Mouse (Mus musculus) layer of hippocampus, adult 8-10 months (tissue): ENCODE results near the gene Gins2. TPM values are rescaled to one million over a fixed set of nuclear protein-coding genes. Genes with fewer than 3 reads are reported as not detected.

Source experiments
- DNase-seq, 2 experiments: peaks; one replicate each; pipeline ENCODE4 v3.0.0; 2022; ENCODE audit warnings: low spot score in 2 of 2
- total RNA-seq, 4 experiments: library from RNA; stranded (reverse); gene quantifications; 2 replicates each; pipeline ENCODE4 v1.2.4; 2022

The Gins2 gene
- total RNA-seq, 4 experiments from 2014 or later: 2.4 to 4.8 (median 2.8) TPM

DNA sequence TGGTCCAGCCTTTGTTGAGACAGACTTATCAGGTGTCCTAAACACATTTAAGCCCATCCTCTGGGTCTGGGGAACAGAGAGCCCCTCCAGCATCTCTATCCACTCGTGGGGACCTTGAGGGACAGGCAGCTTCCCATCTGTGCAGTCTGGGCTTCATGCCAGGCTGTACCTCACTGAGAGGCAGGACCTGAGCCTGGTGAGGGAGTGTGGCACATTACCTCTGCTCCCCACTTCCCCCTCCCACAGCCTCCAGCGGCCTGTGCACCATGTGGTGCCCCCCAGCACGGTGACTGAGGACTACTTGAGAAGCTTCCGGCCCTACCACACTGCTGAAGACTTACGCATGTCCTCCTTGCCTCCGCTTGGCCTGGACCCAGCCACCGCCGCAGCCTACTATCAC lies 22.4 kb downstream of the Gins2 start:
- no peak for DNase-seq

DNA sequence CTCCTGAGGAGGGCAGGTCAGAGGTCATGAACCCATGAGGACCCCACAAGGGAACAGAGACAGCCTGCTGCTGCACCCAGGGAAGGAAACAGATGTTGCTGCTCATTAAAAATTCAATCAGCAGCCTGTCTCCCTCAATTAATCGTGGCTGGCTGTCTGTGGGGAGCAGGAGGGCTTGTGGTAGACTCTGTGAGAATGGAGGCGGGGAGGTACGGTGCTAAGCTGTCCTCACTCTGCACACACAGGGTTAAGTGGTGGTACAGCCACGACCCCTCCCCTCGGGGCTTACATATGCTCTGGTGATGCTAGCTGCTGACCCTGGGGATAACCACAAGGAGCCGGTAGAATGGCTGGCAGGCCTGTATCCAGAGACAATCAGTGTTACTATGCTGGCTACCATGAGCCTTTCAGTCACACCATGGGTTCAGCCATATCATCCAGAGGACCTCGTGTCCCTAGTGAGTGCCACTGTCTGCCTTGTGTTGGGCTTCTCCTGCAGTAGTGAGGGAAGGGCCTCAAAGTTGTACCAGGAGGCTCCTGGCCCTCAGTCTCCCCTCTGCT lies 23.9 kb downstream of the Gins2 start:
- no peak for DNase-seq

DNA sequence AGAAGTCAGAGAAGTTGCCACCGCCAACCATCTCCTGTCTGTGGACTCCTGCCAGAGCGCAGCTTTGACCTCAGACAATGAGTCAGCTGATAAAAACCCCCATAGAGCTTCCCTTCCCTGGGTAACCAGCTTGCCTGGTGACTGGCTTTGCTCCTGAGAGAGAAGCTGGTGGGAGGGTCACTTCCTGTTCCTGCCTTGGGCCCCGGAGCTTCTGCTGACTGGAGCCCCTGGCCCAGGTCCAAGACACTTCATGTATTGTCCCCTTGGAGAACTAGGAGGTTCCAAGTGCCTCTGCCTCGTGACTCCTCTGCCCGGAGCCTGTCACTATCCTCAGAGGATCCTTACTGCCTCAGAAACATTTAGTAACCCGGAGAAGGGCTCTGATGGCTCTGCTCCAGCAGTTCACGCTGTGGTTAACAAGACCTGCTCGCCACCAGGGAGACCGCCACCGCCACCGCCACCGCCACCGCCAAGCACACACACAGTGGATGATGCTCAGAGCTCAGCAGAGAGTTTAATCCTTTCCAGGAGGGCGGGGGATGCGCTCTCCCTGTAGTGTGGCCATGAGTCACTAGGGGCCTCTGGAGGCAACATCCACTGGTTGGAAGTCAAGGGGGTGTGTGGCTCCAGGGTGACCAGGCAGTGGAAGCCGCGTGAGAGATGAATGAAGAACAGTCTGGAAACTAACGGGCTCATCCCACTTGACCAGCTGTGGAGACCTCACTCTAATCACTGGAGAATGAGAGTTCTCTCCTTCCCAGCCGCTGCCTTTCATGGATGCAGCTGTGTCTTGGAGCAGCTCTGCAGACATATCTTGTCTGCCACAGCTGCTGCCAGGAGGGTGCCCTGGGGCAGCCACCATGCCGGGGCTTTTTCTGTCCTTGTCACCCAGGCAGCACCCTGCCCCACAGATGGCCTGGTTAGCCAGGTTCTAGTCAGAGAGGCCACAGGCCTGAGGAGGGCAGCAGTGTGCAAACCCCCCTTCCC lies 25.0 kb downstream of the Gins2 start:
- DNase-seq: peak in 1 of 2 experiments; percentile 71

DNA sequence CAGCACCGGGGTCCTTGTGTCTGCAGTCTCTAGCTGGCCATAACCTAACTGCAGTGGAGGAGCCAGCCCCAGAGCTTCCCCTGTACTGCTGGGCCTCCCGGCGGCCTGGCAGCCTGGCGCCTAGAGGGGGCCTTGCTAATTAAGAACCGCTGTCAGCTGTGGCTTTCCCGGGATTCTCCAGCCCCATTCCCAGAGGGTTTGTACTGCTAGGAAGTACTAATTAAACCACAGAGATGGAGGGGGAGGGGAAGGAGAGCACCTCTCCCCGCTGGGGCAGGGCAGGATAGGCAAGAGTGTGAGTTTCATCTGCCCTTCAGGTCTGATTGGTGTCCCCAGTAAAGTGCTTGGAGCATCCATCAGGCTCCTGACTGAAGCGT lies 25.8 kb downstream of the Gins2 start:
- no peak for DNase-seq

DNA sequence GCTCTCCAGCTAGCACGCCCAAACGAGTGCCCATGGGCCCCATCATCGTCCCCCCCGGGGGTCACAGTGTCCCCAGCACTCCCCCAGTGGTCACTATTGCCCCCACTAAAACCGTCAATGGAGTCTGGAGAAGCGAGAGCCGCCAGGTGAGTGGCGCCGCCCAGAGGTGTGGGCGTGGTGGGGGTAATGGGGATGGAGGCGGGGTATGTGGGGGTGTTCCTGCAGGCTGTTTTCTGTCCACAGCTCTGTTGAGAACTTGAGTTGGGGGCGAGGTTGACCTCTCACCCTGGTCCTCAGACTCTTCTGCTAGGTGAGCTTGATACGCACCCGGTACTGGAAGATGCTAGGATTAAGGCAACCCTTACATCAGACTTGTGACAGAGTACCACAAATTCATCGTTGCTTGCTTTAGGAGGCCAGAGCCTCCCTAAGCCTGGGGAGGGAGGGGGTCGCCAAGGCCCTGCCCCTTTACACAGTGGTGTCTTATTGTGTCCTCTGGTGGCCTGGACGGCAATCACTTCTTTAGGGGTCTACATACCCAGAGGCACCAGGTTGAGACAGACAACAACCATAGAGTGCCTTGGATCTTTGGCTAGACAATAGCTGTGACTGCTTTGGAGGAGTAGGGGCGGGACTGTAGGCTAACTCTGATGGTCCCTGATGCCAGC lies 26.3 kb downstream of the Gins2 start:
- no peak for DNase-seq

DNA sequence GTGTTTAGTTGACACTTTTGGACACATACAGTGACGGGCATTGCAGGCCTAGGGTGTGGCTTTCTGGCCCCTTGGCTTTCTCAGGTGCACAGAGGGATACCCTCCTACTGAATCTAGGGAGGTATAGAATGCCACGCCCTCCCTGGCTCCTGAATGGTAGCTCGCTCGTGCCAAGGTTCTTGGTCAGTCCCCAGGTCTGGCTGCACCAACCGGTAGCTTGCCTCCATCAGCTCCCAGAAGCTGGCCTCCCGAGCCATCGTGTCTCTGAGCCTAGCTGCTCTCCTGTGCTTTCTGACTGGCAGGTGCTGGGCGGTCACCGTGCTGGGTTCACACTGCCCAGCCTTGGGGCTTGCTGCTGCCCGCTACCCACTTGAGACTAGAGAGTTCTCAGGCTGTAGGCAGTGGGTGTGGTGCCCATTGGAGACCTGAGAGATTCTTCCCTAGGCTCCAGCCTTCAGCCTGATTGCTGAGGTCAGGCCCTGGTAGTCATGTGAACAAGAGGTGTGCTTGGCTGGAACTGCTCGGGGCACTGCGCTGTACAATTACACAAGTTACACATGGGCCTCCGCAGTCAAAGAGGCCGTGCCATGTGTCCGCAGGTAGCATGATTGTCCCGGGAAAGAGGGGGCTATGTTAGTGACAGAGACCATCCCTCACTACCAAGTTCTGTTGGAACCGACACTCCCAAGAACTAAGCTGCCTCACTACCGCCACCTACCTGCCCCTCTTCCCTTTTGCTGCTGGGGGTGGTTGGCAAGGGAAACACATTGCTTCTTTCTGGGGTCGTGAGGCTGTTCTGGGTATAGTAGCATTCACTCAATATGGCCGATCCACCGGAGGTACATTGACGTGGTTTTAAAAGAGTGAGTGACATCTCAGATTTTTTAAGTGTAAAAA lies 27.3 kb downstream of the Gins2 start:
- no peak for DNase-seq

DNA sequence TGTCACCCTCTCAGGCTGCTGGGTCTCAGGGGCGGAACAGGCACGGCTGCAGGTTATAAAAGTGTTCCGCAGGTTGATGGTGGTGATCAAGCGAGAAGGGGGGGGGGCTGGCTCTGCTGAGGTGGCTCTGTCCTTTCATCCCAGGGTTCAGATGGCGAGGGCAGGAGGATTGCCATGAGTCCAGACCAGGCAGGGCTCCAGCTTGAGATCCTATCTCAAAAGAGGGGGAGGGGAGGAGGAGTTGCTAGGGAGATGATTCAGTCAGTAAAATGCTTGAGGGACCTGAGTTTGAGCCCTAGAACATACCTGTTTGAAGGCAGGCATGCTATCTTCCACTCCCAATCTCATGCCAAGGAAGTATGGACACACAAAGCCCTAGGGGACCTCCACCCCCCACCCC lies 28.6 kb downstream of the Gins2 start:
- DNase-seq: no peak

DNA sequence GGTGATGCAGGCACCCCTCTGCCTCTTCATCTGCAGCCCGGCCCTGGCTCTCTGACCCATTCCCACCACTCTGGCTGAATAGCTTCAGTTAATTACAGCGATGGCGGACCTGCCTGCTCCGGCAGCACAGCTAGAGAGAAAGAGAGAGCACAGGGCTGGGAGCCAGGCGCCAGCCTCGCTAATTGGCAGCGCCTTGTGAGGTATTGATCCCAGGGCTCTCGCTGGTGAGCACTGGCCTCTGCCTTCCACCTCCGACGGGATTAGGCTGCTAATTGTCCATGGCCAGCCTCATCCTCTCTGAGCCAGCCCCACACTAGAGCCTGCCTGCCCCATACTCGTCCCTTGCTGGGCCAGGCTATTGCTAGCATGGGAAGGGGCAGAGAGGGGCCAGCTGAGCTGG lies 29.4 kb downstream of the Gins2 start:
- DNase-seq: peak in 1 of 2 experiments; percentile 68

DNA sequence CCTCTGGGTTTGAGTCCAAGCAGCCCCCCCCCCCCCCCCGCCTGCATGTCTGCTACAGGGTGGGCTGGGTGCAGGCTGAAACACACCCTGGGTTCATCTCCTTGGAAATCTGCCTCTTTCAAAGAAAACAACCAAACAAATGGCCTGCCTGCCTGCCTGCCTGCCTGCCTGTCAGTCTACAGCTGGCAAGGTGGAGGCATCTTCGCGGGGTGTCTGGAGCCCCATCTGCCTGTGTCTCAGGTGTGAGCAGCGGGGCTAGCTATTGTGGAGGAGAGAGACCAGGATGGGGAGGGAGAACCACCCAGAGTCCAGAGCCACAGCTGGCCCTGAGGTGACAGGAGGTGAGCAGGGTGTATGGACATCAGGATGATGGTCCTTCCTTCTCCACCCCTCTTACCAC lies 30.9 kb downstream of the Gins2 start:
- no peak for DNase-seq

DNA sequence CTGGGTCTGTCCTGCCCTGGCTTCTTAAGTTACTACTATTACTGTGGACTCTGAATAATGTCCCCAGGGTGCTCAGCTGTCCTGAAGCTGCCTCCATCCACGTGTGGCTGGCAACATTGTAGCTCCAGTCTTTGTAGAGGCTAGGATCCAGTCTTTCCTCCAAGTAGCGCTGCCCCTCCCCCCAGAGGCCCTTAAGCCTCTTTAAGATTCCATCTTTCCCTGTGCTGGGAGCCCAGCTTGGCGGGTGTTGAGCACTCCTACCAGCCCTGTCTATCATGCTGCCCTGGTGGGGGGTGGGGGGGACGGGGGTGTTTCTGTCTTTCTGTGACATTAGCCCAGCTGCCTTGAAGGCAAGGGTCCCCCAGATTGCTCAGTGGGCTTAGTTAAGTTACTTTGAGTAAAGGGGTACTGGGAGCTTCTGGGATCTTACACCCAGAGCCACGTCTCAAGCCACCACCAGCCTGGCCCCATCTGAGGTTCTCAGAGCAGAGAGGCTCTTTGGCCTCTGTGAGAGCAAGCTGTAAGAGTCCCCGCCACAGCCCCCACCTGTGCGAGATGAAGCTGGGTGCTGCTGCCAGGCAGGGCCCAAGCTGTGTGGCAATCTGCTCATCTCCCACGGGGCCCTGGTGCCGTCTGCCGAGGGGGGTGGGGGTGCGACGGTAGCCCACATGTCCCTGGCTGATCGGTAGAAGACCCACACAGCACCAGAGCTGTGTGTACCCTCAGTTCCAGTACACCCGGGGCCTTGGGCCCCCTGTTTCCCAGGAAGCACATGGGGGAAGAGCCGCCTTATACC lies 31.7 kb downstream of the Gins2 start:
- peak; percentile 84 to 91 for DNase-seq

DNA sequence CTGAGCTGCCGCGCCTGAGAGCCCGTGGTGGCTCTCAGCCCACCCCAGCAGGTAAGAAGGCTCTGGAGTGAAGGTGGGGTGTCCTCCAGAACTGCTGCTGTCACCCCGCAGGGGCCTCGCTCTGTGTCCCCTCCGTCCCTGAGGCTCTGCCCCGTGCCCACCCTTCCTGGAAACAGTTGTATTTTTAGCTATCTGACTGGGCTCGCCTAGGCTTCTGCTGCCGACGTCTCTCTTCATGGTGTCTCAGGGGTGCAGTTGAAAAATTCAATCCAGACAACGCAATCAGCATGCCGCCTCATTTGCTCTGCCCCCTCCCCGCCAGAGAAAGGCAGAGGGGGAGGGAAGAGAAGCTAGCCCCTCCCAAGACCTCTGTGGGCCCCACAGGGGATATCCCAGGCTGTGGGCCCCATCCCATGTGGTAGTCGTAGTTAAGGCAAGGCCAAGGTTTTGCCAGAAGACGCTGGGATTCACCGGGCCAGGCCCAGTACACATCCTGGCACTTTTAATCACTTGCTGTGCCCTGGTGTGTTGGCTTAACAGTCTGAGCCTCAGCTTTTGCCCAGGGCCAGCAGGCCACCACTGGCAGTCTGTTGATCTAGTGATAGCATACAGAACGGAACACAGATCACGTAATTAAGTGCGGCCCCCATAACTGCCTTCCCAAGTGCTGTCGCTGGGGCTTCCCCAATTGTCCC lies 32.8 kb downstream of the Gins2 start:
- DNase-seq: no peak

DNA sequence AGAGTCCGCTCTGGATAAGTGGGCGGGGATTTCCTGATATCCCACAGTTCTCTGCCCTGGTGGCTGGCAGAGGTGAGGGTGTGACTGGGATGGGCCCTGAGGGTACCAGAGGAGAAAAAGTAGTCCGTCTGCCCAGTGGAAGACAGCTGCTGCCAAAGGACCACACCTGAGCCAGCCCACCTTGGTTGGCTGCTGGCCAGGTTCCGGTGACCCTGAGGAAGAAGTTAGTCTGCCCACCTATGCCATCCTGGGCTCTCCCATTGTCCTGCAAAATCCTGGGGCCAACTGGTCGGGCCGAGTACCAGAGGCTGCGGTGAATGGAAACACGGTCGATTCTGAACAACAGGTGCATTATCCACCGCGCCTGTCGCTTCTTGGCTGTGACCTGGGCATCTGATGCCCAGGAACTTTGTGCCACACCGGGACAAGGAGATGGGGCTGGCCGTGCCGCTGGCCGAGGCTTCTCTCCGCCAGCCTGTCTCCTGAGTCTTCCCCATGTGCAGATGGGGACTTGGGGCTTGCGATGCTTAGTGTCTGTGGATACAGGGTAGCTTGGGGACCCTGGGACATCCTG lies 34.6 kb downstream of the Gins2 start:
- DNase-seq: no peak

DNA sequence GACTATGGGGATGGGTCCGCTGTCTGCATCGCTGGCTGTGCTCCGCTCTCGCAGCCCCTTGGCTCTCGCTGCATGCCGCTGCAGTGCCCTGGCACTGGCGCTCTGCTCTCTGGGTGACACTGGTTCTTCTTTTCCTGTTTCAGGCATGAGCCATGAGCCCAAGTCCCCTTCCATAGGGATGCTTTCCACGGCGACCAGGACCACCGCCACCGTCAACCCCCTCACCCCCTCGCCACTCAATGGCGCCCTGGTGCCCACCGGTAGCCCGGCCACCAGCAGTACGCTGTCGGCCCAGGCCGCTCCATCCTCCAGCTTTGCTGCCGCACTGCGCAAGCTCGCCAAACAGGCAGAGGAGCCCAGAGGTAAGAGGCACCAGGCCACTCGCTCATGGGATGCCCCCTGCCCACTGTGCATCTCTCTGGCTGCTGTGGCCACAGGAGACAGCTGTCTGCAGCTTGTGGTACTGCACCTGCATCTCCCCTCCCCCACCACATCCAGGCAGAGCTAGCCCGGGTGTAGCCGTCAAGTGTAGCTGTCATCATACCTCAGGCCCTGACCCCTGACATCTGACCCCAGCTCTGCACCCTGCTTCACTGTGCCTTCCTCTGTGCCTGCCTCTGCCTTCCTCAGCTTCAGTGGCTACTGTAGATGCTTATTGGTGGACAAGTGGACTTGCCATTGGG lies 35.5 kb downstream of the Gins2 start:
- DNase-seq: no peak

DNA sequence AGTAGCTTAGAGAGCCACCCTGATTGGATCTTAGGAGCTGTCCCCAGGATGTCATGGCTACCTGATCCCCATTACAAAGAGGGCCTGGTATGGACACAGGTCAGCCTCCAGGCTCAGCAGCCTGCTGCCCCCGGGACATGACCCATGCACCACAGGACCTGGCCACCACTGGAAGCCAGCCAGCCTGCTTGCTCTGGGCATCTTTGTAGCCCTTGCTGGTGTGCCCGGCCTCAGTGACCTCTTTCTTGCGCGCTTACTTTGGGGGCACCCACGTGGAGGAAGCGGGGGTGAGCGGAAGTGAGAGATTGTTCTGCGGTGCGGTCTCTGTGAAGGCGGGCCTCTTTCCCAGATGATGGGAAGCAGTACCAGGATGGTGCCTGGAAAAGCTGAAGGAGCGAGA lies 36.6 kb downstream of the Gins2 start:
- no peak for DNase-seq

DNA sequence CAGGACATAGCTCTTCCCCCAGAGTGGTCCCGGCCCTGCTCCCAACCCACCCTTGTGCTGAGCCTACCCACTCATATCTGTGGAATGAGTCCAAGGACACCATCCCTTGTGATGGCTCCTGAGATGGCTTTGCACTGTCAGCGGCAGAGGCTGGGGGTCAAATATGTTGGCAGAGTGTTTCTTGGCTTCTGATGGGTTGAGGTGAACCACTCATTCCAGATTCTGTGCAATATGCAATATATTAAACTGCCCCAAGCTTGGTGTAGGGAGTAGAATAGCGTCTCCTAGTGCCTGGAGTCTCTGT lies 37.5 kb downstream of the Gins2 start:
- DNase-seq: no peak

DNA sequence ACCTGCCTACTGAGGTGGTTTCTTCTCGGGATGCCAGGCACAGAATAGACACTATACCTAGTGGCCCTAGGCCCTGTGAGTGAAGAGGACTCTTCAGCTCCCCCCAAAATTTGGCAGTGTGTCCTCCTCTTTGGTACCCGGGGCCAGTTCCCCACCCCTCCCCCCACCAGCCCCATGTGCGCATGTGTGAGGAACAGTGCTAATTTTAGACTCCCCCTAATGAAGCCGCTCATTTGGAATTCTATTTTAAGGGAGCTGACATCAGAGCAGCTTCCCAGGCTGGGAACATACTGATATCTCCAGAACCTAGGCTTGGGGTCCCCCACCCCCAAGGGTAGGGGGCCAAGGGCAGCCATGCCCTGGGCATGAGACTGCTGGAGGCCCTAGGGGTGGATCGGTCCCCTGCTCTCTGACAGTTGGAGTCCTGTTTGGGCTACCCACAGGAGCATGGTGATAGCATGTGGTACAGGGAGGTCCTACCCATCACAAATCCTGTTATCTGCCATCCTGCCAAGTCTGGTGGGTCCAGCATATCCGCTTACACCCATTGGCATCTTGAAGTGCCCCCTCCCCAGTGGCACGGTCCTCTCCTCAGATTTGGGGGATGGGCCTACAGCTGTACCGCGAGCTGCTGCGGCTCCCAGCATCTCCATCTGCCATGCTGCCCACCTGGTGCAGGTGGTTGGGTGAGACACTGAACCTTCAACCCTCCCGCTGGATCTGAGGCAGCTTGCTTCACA lies 38.0 kb downstream of the Gins2 start:
- DNase-seq: no peak

DNA sequence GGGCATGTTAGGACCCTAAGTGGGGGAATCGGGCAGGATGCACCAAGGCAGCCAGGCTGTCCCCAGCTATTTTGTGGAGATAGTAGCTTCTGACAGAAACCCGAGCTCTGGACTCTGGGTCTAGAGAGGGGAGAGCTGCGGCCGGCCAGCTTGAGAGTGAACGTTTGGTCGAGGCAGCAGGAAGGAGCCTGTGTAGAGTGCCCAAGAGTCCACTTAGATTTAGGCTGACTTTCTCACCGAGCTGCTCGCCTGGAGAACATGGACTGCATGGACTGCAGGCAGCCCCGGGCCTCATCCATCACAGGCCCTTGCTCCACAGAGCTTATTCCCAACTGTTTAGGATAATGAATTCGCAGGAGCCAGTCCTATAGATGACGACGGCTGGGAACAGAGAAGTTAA lies 38.7 kb downstream of the Gins2 start:
- no peak for DNase-seq

DNA sequence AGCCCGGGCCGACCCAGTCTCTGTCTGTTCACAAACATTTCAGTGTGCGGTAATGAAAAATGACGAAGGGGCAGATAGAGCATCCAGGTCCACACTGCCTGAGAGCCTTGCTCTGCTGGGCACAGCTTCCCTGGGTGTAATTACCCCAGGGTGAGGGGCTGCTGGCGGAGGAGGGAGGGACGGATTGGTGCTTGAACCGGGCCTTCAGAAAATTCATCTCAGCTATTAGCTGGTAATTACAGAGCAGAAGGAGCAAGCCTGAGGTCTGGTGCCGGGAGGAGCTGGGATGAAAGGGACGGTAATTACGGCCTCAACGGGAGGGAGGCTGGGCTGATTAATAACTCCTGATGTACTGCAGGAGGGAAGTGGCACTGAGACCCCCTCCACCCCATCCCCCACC lies 39.2 kb downstream of the Gins2 start:
- DNase-seq: no peak
